Mouse (Mus musculus) ovary, postnatal 14 days (tissue): ENCODE data around the gene Prune1.

Experiments used
- DNase-seq: peaks from one replicate; pipeline ENCODE4 v3.0.0; 2022; ENCODE audit warnings: low spot score

The Prune1 gene

DNA sequence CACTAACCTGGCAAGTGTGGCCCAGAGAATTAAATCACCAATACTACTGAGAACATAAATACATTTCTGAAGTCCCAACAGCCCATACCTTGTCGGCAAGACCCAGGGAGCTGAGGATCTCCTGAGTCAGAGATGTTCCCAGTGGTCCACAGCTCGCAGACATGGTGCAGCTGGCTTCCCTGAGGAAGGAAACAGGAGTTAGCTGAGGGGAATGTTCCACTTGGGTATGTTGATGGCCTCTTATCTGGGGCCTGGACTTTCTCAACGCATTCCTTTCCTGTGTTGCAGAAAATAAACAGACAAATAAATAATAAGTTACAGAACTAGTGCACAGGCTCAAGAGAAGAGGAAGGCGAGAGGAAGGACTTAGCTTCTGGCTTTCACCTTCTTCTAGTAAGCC lies 24.4 kb upstream of the Prune1 start:
- DNase-seq = no peak

DNA sequence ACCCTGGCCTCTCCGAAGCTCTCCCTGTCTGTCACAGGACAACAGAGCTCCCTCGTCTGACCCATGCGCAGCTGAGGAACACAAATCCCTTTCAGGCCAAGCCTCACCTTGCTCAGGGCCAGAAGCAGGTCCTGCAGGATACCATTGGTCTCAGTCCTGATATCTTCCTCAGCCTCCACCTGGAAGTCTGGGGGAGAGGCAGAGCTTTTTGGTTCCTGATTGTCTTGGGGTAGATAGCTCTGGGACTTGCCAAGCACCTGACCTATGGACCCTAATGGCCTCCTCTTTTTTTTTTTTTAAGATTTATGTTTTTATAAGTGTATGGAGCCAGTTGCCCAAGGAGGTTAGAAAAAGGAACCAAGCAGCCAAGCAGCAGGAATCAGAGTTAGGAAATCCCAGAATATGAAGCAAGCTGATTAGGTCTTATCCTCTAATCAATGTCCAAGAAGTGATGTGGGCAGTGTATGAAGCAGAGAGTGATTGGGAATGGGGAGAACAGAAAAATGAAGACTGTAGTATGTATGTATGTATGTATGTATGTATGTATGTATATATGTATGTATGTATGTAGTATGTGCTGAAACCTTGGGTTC lies 19.4 kb upstream of the Prune1 start:
- DNase-seq = no peak

GRCm38 (mm10) chr3:95298018-95298417 lies 16.1 kb upstream of the Prune1 start:
- DNase-seq = no peak

GRCm38 (mm10) chr3:95296103-95296469 lies 14.2 kb upstream of the Prune1 start:
- no peak for DNase-seq

- DNase-seq = no peak
Measured at GRCm38 (mm10) chr3:95295321-95296102, 13.6 kb upstream of the Prune1 start.

- DNase-seq = no peak
Measured at GRCm38 (mm10) chr3:95294718-95295117, 12.8 kb upstream of the Prune1 start.

GRCm38 (mm10) chr3:95294316-95294715 lies 12.4 kb upstream of the Prune1 start:
- no peak for DNase-seq

GRCm38 (mm10) chr3:95293537-95293936 lies 11.7 kb upstream of the Prune1 start:
- no peak for DNase-seq

DNA sequence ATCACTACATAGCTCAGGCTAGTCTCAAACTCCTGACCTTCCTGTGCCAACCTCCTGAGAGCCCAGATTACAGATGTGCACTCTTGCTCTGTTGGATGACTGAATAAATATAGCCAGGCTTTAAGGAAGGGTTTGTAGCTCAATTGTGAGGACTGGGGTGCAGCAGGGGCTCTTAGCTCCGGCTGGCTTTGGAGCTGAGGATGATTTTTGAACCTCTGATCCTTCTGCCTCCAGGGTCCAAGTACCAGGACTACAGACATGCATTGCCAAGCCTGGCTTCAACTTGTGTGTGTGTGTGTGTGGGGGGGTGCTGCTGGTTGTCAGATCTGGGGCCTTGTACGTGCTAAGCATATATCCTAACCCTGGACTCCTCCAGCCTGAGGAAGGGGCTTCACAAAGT lies 11.0 kb upstream of the Prune1 start:
- DNase-seq = no peak

DNA sequence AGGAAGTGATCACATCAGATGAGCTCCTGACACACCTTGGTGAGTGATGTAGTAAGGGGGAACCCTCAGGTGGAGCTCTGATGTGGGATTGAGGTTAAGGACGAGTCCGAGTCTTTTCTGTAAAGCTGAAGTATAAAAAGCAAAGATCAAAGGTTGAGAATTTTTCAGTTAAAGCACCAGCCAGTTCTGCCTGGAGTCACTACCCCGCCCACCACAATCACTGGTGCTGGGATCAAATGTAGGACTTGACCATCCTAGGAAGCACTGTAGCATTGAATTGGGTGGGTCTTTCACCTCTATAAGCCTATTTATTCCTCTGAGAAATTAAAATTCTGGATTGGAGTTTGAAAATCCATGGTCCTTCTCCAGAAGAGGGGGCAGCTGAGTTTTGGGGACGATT lies 9.2 kb upstream of the Prune1 start:
- DNase-seq = no peak

DNA sequence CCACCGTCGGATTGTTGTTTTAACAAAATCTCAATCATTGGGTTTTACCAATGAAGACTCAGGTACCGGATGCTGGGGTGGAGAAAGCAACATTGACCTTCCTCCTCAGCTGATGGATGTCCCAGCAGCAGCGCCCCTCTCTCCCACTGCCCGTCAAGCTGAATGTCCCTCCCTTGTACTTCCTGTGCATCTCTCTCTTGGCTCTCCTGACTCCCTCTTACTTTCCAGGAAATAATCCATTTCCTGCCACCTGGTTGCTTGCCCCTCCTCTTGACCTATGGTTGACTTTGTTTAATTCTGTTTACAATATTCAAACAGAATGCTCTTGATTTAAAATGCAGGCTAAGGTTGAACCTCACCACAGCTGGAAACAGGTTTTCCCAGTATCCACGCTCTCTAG lies 8.3 kb upstream of the Prune1 start:
- DNase-seq = no peak

DNA sequence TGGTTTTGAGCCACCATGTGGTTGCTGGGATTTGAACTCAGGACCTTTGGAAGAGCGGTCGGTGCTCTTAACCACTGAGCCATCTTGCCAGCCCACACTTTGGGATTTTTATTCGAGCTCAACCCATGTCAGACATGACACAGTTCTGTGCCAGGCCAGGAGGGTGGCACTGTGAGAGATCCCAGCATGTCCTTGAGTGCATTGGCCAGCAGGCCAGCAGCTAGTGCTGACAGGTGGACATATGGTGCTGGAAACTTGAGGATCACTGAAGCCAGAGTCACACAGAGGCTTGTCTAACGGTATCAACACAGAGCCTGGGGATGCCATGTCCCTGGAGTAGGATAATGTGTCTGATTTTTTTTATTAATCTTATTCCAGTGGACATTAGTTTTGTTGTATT lies 7.5 kb upstream of the Prune1 start:
- no peak for DNase-seq

- DNase-seq = no peak
Measured at GRCm38 (mm10) chr3:95287541-95287940, 5.7 kb upstream of the Prune1 start.

GRCm38 (mm10) chr3:95286510-95286909 lies 4.6 kb upstream of the Prune1 start:
- no peak for DNase-seq

- DNase-seq = no peak
Measured at GRCm38 (mm10) chr3:95286011-95286410, 4.1 kb upstream of the Prune1 start.

DNA sequence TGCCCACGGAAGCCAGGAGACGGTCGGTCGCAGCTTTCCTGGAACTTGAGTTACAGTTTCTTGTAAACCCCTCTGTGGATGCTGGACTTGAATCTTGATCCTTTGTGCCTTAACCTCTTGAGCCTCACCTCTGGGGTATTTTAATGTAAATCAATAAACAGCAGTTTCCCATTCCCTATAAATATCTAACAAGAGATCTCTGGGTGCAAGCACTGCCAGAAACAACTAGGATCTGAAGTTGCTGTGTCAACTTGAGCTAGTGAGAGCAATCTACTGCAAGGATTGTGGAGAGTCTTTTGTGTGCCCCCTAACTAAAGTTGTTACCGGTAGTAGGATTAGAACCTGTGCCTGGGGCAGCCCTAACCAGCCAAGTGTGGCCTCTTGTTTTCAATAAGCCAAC lies 3.5 kb upstream of the Prune1 start:
- DNase-seq = no peak

- no peak for DNase-seq
Measured at GRCm38 (mm10) chr3:95284501-95285281, 2.8 kb upstream of the Prune1 start.

GRCm38 (mm10) chr3:95284062-95284461 lies 2.2 kb upstream of the Prune1 start:
- no peak for DNase-seq

DNA sequence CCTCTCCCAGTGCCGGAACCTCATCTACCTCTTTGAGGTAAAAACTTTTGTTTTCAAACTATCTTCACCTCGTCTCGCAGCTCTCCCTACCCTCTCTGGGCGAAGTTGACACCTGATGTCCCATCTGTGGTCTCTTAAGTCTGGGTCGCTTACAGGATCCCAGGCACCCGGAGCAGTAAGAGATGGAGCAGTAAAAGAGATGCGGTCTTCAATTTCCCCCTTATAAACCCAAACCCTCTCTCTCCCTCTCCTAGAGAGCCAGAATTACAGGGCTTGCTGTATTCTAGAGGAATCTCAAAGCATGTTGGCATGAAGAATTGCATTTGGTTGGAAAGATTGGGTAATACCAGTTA lies 1.7 kb upstream of the Prune1 start:
- DNase-seq = no peak

GRCm38 (mm10) chr3:95282865-95283588 lies 1.2 kb upstream of the Prune1 start:
- peak; percentile 69 for DNase-seq

- no peak for DNase-seq
Measured at GRCm38 (mm10) chr3:95282381-95282864, 547 bp upstream of the Prune1 start.

DNA sequence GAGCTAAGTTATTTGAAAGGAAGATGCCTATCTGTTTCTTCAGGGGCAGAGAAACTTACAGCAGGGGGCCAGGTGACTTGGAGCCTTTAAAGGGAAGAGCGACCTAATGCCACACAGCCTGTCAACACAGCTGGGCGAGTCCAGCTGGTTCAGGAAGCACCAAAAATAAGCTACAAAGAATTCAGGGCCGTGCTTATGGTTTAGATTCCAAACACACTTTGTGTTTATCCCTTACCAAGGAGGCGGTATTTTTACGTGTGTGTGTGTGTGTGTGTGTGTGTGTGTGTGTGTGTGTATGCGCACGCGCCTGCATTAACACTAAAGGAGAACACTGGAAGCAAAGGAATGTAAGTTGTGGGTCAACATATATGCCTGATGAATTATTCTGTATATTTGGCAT lies 1.1 kb downstream of the Prune1 start:
- no peak for DNase-seq
